Mouse (Mus musculus): ENCODE data around the gene N4bp1. TPM values are rescaled to one million over a fixed set of nuclear protein-coding genes. Genes with fewer than 3 reads are reported as not detected.

N4bp1 gene
- total and polyA plus RNA-seq, 2 experiments from 2014 or later: 4.9 to 15.5 TPM

- no peak overlapping the region for H3K27ac ChIP-seq
- 72% methylated on average over 8 of the region's 8 CpGs for WGBS
- H3K4me3 ChIP-seq (ENCODE audit: low read length): no peak overlapping the region
- DNase-seq (ENCODE audit: low spot score): no peak
- no peak overlapping the region for H3K9ac ChIP-seq (replicated peaks; ENCODE audit: low read length)
- no peaks in the 10 kb centered on the region for H3K27me3 ChIP-seq (ENCODE audit: insufficient read depth, low read length)
- H3K4me1 ChIP-seq (ENCODE audit: insufficient read depth, low read length): no peaks in the 10 kb centered on the region
- no peaks in the 10 kb centered on the region for H3K9me3 ChIP-seq (ENCODE audit: low read length)
- ATAC-seq: no peak
- H3K4me2 ChIP-seq (ENCODE audit: low read depth, low read length): no peak overlapping the region
- TF ChIP-seq CTCF (IDR thresholded peaks at IDR 0.05; ENCODE audit: low read depth): no peak
- no peaks in the 10 kb centered on the region for H3K36me3 ChIP-seq (ENCODE audit: insufficient read depth, low read length)
Observed at GRCm38 (mm10) chr8:86902656-86903055, 17.6 kb upstream of the N4bp1 start.

- no peak overlapping the region for H3K4me2 ChIP-seq (ENCODE audit: low read depth, low read length)
- no peak for DNase-seq (ENCODE audit: low spot score)
- TF ChIP-seq CTCF (IDR thresholded peaks at IDR 0.05; ENCODE audit: low read depth): no peak
- H3K27ac ChIP-seq: no peak overlapping the region
- no peak overlapping the region for H3K9ac ChIP-seq (replicated peaks; ENCODE audit: low read length)
- 75% methylated on average over 5 of the region's 5 CpGs for WGBS
- no peak for ATAC-seq
- H3K27me3 ChIP-seq (ENCODE audit: insufficient read depth, low read length): no peaks in the 10 kb centered on the region
- no peaks in the 10 kb centered on the region for H3K4me1 ChIP-seq (ENCODE audit: insufficient read depth, low read length)
- no peaks in the 10 kb centered on the region for H3K36me3 ChIP-seq (ENCODE audit: insufficient read depth, low read length)
- H3K4me3 ChIP-seq (ENCODE audit: low read length): no peak overlapping the region
- H3K9me3 ChIP-seq (ENCODE audit: low read length): no peaks in the 10 kb centered on the region
Observed at GRCm38 (mm10) chr8:86901972-86902371, 16.9 kb upstream of the N4bp1 start.

- Histone ChIP-seq H3K27me3 (ENCODE audit: insufficient read depth, low read length) (no peaks in the 10 kb centered on the region), H3K9me3 (ENCODE audit: low read length) (no peaks in the 10 kb centered on the region), H3K4me2 (ENCODE audit: low read depth, low read length) (no peak overlapping the region), H3K4me1 (ENCODE audit: insufficient read depth, low read length) (no peaks in the 10 kb centered on the region), H3K36me3 (ENCODE audit: insufficient read depth, low read length) (no peaks in the 10 kb centered on the region), H3K4me3 (ENCODE audit: low read length) (no peak overlapping the region), H3K27ac (no peak overlapping the region), H3K9ac (replicated peaks; ENCODE audit: low read length) (no peak overlapping the region)
- TF ChIP-seq CTCF (IDR thresholded peaks at IDR 0.05; ENCODE audit: low read depth): no peak
- no peak for DNase-seq (ENCODE audit: low spot score)
- WGBS: 87% methylated on average over 7 of the region's 7 CpGs
- no peak for ATAC-seq
Observed at GRCm38 (mm10) chr8:86897726-86898419, 12.8 kb upstream of the N4bp1 start.

- H3K27ac ChIP-seq: no peak overlapping the region
- H3K4me1 ChIP-seq (ENCODE audit: insufficient read depth, low read length): no peaks in the 10 kb centered on the region
- no peak for TF ChIP-seq CTCF (IDR thresholded peaks at IDR 0.05; ENCODE audit: low read depth)
Observed at GRCm38 (mm10) chr8:86895390-86895789, 10.3 kb upstream of the N4bp1 start.

GRCm38 (mm10) chr8:86894194-86894761 is 9.2 kb upstream of the N4bp1 start:
- no peaks in the 10 kb centered on the region for H3K9me3 ChIP-seq (ENCODE audit: low read length)
- no peak overlapping the region for H3K4me2 ChIP-seq (ENCODE audit: low read depth, low read length)
- no peak for TF ChIP-seq CTCF (IDR thresholded peaks at IDR 0.05; ENCODE audit: low read depth)
- H3K27ac ChIP-seq: no peak overlapping the region
- H3K4me1 ChIP-seq (ENCODE audit: insufficient read depth, low read length): no peaks in the 10 kb centered on the region
- no peak overlapping the region for H3K9ac ChIP-seq (replicated peaks; ENCODE audit: low read length)
- 86% methylated on average over 6 of the region's 6 CpGs for WGBS
- no peak overlapping the region for H3K4me3 ChIP-seq (ENCODE audit: low read length)
- ATAC-seq: no peak
- no peaks in the 10 kb centered on the region for H3K27me3 ChIP-seq (ENCODE audit: insufficient read depth, low read length)
- H3K36me3 ChIP-seq (ENCODE audit: insufficient read depth, low read length): no peaks in the 10 kb centered on the region
- no peak for DNase-seq (ENCODE audit: low spot score)

More at GRCm38 (mm10) chr8:86895390-86895789, 10.3 kb upstream of the N4bp1 start:
- no peak overlapping the region for H3K4me3 ChIP-seq (ENCODE audit: low read length)
- H3K27me3 ChIP-seq (ENCODE audit: insufficient read depth, low read length): no peaks in the 10 kb centered on the region
- no peak overlapping the region for H3K4me2 ChIP-seq (ENCODE audit: low read depth, low read length)
- H3K9me3 ChIP-seq (ENCODE audit: low read length): no peaks in the 10 kb centered on the region
- 95% methylated on average over 4 of the region's 4 CpGs for WGBS
- no peak overlapping the region for H3K9ac ChIP-seq (replicated peaks; ENCODE audit: low read length)
- no peaks in the 10 kb centered on the region for H3K36me3 ChIP-seq (ENCODE audit: insufficient read depth, low read length)
- DNase-seq (ENCODE audit: low spot score) (no peak), ATAC-seq (no peak)

- no peak for ATAC-seq
- H3K4me2 ChIP-seq (ENCODE audit: low read depth, low read length): no peak overlapping the region
- 89% methylated on average over 4 of the region's 4 CpGs for WGBS
- no peak overlapping the region for H3K4me3 ChIP-seq (ENCODE audit: low read length)
- DNase-seq (ENCODE audit: low spot score): no peak
- no peak overlapping the region for H3K27ac ChIP-seq
- no peaks in the 10 kb centered on the region for H3K27me3 ChIP-seq (ENCODE audit: insufficient read depth, low read length)
- H3K4me1 ChIP-seq (ENCODE audit: insufficient read depth, low read length): no peaks in the 10 kb centered on the region
- H3K9me3 ChIP-seq (ENCODE audit: low read length): no peaks in the 10 kb centered on the region
- no peak overlapping the region for H3K9ac ChIP-seq (replicated peaks; ENCODE audit: low read length)
- TF ChIP-seq CTCF (IDR thresholded peaks at IDR 0.05; ENCODE audit: low read depth): no peak
- no peaks in the 10 kb centered on the region for H3K36me3 ChIP-seq (ENCODE audit: insufficient read depth, low read length)
Observed at GRCm38 (mm10) chr8:86893554-86893953, 8.5 kb upstream of the N4bp1 start.

- no peak for ATAC-seq
- TF ChIP-seq CTCF (IDR thresholded peaks at IDR 0.05; ENCODE audit: low read depth): no peak
- no peak overlapping the region for H3K4me2 ChIP-seq (ENCODE audit: low read depth, low read length)
- no peak overlapping the region for H3K27ac ChIP-seq
- H3K36me3 ChIP-seq (ENCODE audit: insufficient read depth, low read length): no peaks in the 10 kb centered on the region
- H3K9ac ChIP-seq (replicated peaks; ENCODE audit: low read length): no peak overlapping the region
- no peak for DNase-seq (ENCODE audit: low spot score)
- no peaks in the 10 kb centered on the region for H3K9me3 ChIP-seq (ENCODE audit: low read length)
- H3K4me3 ChIP-seq (ENCODE audit: low read length): no peak overlapping the region
- no peaks in the 10 kb centered on the region for H3K27me3 ChIP-seq (ENCODE audit: insufficient read depth, low read length)
- H3K4me1 ChIP-seq (ENCODE audit: insufficient read depth, low read length): no peaks in the 10 kb centered on the region
- WGBS: 91% methylated on average over 1 of the region's 1 CpGs
Observed at GRCm38 (mm10) chr8:86891533-86891932, 6.5 kb upstream of the N4bp1 start.

All from hindbrain, postnatal 0 days (tissue).